Mouse (Mus musculus) brain, embryonic 14.5 days (tissue): ENCODE results near the gene Izumo1r. TPM values are rescaled to one million over a fixed set of nuclear protein-coding genes. Genes with fewer than 3 reads are reported as not detected.
A peak's percentile ranks its signal among the peaks of the same experiment; 100 is the strongest.

ENCODE experiments used
- DNase-seq: peaks from one replicate; pipeline ENCODE4 v3.0.0-alpha.2; 2011; ENCODE audit warnings: low read depth
- CTCF ChIP-seq: fragments of 200-500 bp; IDR thresholded peaks from 2 replicates; pipeline ENCODE4 v1.5.1; 2012; ENCODE audit warnings: inconsistent platforms, mild to moderate bottlenecking, moderate library complexity, borderline replicate concordance; ENCODE audit not compliant: insufficient read depth, insufficient read length; ENCODE audit errors: extremely low read depth
- POLR2A ChIP-seq: fragments of 200-500 bp; IDR thresholded peaks from 2 replicates; pipeline ENCODE4 v1.6.1; 2012; ENCODE audit warnings: mild to moderate bottlenecking, inconsistent platforms, borderline replicate concordance; ENCODE audit not compliant: poor library complexity, insufficient read depth, insufficient read length, severe bottlenecking; ENCODE audit errors: extremely low read depth
- polyA plus RNA-seq: library from polyadenylated mRNA; depleted of rRNA; stranded (reverse); fragments of >200 nt; gene quantifications from 2 replicates; pipeline ENCODE4 v1.2.3, GENCODE M21; 2012; rRNA removed

Gene Izumo1r
- polyA plus RNA-seq, 1 experiment, result not detected

DNA sequence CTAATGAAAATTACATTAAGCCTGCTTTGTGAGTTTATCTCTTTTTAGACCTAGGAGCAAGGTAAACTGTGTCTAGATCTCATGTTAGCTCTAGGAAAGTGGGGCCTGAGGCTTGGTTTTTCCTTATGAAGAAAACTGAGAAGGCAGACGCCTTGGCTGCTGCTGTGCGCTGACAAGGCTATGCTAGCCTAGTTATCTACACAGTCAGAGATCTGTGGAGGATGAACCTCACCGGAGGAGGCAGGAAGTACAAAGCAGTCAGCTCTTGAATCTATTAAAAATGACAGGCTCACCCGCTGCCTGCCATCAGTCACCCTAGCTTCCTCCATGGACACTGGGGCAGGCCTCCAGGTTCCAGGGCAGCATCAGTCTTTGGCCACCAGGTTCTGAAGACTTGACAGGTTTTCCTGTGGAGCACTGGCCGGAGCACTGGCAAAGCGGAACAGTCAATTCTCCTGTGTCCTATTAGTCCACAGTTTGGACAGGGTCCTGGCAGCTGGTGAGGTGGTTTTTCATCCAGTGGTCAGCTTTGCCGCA lies 45.5 kb downstream of the Izumo1r start:
- DNase-seq, result no peak

DNA sequence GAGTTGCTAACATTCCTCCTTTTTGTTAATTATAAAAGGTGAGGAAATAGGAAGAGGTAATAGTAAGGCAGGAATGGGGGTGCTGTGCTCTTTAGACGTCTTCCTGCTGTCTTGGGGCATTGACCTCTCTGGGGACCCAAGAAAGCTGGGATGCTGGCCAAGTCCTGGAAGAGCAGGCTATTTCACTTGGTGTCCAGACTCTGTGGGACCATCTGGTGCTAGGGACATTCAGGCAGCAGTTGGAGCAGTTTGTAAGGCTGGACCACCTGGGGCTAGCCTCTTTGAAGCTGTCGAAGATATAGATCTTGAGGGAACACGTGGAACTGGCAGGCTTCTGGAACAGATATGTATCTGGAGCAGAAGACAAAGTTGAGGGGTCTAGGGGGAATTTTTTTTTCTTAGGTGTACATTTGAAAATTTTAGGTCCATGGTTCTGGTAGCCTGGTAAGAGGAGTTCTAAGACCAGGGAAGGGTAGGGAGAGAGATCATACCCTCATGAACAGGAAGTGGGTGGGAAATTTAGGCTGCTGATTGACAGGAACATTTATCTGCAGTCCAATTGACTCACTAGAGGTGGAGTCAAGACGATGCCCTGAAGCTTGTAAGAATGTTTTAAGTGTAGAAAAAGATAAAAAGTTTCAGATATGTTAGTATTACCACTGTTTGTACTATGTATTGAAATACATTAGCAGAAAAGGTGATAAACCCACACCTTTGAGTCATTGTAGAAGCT lies 46.7 kb downstream of the Izumo1r start:
- TF ChIP-seq POLR2A (no peak), CTCF (no peak)
- no peak for DNase-seq

More for the DNA sequence above, 45.5 kb downstream of the Izumo1r start:
- TF ChIP-seq POLR2A (no peak), CTCF (no peak)

DNA sequence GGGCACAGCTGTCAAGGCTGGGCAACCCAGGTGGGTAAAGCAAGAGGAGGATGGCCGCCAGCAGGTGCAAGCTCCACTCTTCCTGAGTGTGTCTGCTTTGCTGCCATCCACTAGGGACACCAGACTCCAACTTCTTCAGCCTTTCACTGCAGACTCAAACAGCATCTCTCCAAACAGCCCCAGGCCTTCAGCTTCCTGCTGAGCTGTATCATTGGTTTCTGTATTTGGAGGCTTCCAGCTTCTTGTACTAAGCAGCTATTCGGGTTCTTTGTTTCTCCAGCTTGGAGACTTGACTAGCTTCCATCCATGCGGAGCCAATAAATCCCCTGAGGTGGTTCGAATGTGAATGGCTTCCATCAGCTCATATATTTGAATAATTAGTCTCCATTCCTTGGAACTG lies 49.2 kb downstream of the Izumo1r start:
- DNase-seq, result peak; percentile 32
- TF ChIP-seq CTCF, result no peak
- TF ChIP-seq POLR2A, result no peak

DNA sequence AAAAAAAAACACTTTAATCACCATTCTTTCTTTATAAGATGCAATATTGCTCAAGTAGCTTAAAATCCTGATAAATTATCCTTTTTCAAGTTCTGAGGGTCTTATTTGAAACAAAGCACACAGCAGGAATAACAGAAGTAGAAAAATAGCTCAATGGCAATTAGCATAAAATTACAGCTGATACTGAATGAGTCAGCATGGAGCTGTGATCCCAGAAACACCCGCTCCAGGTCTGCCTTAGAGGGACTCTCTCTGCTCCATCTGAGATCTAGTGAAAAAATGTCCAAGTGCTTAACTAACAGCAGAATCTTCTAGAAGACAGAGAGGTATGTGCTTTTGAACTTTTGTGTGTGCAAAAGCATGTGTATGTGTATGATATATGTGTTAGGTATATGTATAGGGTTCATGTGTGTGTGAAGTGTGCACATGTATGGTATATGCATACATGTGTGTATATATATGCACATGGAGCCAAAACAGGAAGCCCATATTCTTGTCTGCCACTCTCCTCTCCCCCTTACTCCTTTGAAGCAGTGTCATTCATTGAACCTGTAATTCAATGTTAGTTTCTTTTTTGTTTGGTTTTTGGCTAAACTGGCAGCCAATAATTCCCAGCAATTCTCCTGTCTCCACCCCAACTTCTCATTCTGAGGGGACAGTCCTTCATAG lies 55.3 kb downstream of the Izumo1r start:
- DNase-seq, result peak; percentile 15

DNA sequence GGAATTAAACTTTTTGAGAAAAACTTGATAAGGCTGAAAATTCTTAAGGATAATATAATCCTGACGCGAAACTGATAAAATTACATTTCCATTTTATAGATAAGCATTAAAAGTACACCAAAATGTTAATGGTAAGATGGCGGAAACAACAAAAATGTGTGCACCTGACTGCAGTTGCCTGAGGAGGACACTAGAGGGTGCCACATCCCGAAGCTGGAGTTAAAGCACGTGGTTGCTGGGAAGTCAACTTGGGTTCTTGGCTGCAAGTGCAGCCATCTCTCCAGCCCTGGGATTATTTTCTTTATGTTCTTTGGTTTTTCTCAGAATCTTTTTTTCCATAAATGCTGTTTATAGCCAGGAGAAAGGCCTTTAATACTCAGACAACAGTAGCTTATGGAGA lies 57.3 kb downstream of the Izumo1r start:
- peak; percentile 18 for DNase-seq
- peak; percentile 59 for TF ChIP-seq CTCF
- TF ChIP-seq POLR2A, result no peak

More for the DNA sequence above, 55.3 kb downstream of the Izumo1r start:
- TF ChIP-seq CTCF, result no peak
- TF ChIP-seq POLR2A, result no peak

DNA sequence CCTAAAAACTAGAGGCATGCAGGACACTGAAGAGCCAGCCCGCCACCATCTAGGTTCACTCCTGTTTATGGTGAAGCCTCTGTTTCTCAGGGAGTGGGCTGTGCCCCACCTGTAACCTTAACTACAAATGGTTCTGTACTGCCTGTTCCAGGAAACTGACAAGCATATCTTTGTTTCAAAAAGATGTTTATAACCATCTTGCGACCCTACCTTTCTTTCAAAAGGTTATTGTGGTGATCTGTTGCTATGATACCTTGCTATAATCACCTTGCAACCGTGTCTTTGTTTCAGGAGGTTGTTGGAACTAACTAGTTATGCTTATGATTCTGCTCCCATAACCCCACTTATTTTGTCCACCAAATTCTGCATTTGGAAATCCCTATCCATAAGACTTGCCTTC lies 59.8 kb downstream of the Izumo1r start:
- TF ChIP-seq POLR2A (no peak), CTCF (no peak)
- no peak for DNase-seq

DNA sequence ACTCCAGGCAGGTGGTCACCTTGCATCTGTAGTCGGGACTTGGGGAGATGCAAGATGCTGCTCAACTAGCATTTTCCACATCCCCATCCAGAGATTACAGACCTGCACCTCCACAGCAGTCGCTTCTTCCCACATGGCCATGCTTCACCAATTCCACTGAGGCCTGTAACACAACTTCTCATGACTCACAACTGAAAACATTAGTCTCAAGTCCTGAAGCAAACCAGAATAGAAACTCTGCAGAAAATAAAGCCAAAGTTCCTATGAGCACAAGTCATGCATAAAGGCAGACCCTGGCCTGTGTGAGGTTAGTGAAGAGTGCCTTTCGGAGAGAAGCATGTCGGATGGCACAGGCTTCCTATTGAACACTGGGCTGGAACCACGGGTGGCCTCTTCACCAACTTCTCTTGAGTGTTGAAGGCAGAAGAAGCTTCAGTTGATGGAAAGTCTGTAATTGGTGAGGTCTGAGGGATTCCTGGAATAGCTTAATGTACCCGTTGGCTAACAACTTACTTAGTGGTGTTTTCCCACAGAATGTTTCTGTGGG lies 60.4 kb downstream of the Izumo1r start:
- no peak for TF ChIP-seq POLR2A
- no peak for TF ChIP-seq CTCF
- DNase-seq, result no peak

DNA sequence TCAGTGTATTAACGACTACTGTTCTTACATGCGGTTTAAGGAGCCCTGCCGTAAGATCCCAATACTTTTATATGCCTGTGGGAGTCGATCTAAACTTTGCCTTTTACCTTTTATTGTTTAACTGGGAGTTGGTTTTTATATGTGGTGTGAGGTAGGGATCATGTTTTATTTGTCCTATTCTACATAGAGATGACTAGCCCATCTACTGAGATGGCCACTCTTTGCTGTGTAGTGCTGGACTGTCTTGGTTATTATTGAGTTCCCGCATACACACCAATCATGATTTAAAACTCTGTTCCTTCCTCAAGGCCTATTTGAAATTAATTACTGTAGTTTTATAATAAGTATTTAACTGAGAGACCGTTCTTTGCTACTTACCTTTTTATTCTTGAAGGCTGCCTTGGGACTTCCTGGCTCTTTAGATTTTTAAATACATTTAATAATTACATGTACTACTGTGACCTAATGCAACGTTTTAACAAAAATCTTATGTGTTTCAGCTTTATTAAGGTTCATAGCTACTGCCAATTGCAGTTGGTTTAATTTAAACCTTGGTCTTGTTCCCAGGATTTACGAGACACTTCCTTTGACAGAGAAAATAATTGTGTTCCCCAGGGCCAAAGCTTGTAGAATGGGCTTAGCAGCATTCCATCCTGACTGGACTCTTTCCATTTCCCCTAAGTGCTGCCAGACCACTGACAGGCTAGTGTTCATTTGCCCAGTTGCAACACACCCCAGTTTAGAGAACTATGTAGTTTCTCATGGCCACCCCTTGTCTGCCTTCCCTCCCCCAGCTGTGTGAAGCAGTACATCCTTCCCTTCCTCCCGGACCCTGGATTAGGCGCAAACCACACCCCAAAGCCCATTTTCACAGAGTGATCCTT lies 61.6 kb downstream of the Izumo1r start:
- no peak for TF ChIP-seq POLR2A
- TF ChIP-seq CTCF, result no peak
- DNase-seq, result peak; percentile 89

DNA sequence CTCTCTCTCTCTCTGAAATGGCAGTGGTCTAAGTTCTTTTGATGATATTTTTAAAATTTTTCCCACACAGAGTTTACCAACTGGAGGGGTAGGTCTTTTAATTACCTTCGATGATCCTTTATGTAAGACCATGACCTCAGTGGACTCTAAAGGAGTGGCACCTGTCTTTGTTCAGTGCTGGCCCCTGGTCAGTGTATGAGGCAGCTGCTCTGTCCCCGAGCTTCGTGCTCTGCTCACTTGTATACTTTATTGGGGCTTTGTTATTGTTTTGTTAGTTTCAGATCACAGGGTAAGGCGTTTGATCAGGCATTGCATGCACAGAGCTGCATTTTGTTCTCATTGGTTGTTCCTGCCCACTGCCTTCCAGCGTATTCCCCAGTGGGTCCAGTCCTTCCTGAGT lies 63.8 kb downstream of the Izumo1r start:
- TF ChIP-seq CTCF (no peak), POLR2A (no peak)
- DNase-seq, result no peak

DNA sequence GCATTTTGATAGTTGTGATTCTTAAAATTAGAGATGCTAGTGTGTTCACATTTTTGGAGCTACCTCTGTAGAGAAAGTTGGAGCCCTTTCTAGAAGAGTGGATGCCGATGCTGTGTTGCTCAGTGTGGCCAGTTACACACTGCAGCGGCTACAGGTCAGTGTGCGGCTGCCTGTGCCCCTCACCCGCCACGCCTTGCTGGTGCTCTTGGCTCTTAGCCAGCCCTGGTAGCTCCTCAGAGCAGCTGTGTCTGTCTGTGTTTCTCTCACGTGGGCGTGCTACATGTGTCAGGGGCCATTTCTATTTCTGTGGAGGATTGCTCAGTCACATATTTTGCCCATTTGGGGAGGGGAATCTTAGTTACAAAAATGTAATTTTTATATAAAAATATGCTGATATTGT lies 64.2 kb downstream of the Izumo1r start:
- TF ChIP-seq POLR2A, result no peak
- no peak for TF ChIP-seq CTCF
- DNase-seq, result peak; percentile 73

Other genes with a start within 250 kb of the Izumo1r start
- 0.29 and 0.30 TPM in 2 replicates for gene Piwil4, start 163.2 kb downstream of the Izumo1r start, polyA plus RNA-seq
- 0.57 and 1.0 TPM in 2 replicates for gene Fut4, start 151.6 kb downstream of the Izumo1r start, polyA plus RNA-seq
- 0.61 and 1.3 TPM in 2 replicates for gene 1700012B09Rik, start 132.9 kb downstream of the Izumo1r start, polyA plus RNA-seq
- 9.4 and 10.8 TPM in 2 replicates for gene Mre11a, start 119.3 kb downstream of the Izumo1r start, polyA plus RNA-seq
- gene Ankrd49, start 119.1 kb downstream of the Izumo1r start, polyA plus RNA-seq, result 18.1 and 21.1 TPM in 2 replicates
- gene Gpr83, start 43.7 kb downstream of the Izumo1r start, polyA plus RNA-seq, result 1.6 and 2.2 TPM in 2 replicates
- 177 and 179 TPM in 2 replicates for gene Panx1, start 141.5 kb upstream of the Izumo1r start, polyA plus RNA-seq
- 0.01 TPM in 1 of 2 replicates, not detected in the other for gene Hephl1, start 208.2 kb upstream of the Izumo1r start, polyA plus RNA-seq